Mouse (Mus musculus) midbrain, embryonic 14.5 days (tissue): ENCODE data around the gene Gm40193. TPM values are rescaled to one million over a fixed set of nuclear protein-coding genes. Genes with fewer than 3 reads are reported as not detected.

Experiments used
- ATAC-seq: fragments of 200-750 bp; cut with Nextera tagmentation; 2 replicates; pipeline ENCODE4 v1.8.0; 2017; ENCODE audit warnings: moderate number of reproducible peaks, moderate library complexity; ENCODE audit not compliant: low FRiP score, low TSS enrichment
- DNase-seq: peaks from one replicate; pipeline ENCODE4 v3.0.0-alpha.2; 2015
- H3K27ac ChIP-seq: fragments of 300-500 bp; sonication (generic); replicated peaks from 2 replicates; pipeline ENCODE4 v1.5.1; 2014; ENCODE audit warnings: mild to moderate bottlenecking, low read depth, low read length, moderate library complexity
- H3K27me3 ChIP-seq: fragments of 300-500 bp; sonication (generic); 2 replicates; pipeline ENCODE4 v1.6.1; 2014; ENCODE audit warnings: low read length, control low read depth, mixed read lengths; ENCODE audit not compliant: control insufficient read depth, insufficient read depth
- H3K36me3 ChIP-seq: fragments of 300-500 bp; sonication (generic); 2 replicates; pipeline ENCODE4 v1.6.1; 2014; ENCODE audit warnings: low read length, control low read depth; ENCODE audit not compliant: control insufficient read depth, insufficient read depth
- H3K4me1 ChIP-seq: fragments of 300-500 bp; sonication (generic); 2 replicates; pipeline ENCODE4 v1.6.1; 2014; ENCODE audit warnings: mild to moderate bottlenecking, antibody characterized with exemption, low read length, control low read depth; ENCODE audit not compliant: control insufficient read depth, insufficient read depth
- H3K4me2 ChIP-seq: fragments of 300-500 bp; sonication (generic); 2 replicates; pipeline ENCODE4 v1.6.1; 2014; ENCODE audit warnings: mild to moderate bottlenecking, low read length, moderate library complexity
- H3K4me3 ChIP-seq: fragments of 300-500 bp; sonication (generic); replicated peaks from 2 replicates; pipeline ENCODE4 v1.5.1; 2014; ENCODE audit warnings: low read depth, low read length
- H3K9ac ChIP-seq: fragments of 300-500 bp; sonication (generic); replicated peaks from 2 replicates; pipeline ENCODE4 v1.6.1; 2014; ENCODE audit warnings: mild to moderate bottlenecking, low read length, moderate library complexity
- H3K9me3 ChIP-seq: fragments of 300-500 bp; sonication (generic); 2 replicates; pipeline ENCODE4 v1.6.1; 2016; ENCODE audit warnings: low read length, control low read depth, mixed read lengths; ENCODE audit not compliant: control insufficient read depth
- WGBS: fragments of 180-500 bp; shearing (Covaris S2); extraction: QIAGEN DNeasy Blood & Tissue Kit; methylation state at CpG from one replicate; pipeline ENCODE4 v1.1.7; 2014; 5-methylcytosine and 5-hydroxymethylcytosine counted together
- polyA plus RNA-seq: library from polyadenylated mRNA; unstranded; fragments of >200 nt; fragmentation: Nextera tagmentation; extraction: Ambion mirVana; gene quantifications from 2 replicates; pipeline ENCODE4 v1.2.1, GENCODE M21; 2014

Gene Gm40193
- polyA plus RNA-seq, 1 experiment from 2014 or later = not detected

- H3K4me2 ChIP-seq = no peak overlapping the region
- H3K9ac ChIP-seq = no peak overlapping the region
- no peaks in the 10 kb centered on the region for H3K4me1 ChIP-seq
- H3K4me3 ChIP-seq = no peak overlapping the region
- DNase-seq (no peak), ATAC-seq (no peak)
- H3K27ac ChIP-seq = no peak overlapping the region
- no peaks in the 10 kb centered on the region for H3K9me3 ChIP-seq
- H3K27me3 ChIP-seq = no peaks in the 10 kb centered on the region
- H3K36me3 ChIP-seq = no peaks in the 10 kb centered on the region
- 72% methylated on average over 1 of the region's 1 CpGs for WGBS
Measured at GRCm38 (mm10) chr11:70518436-70518835, 14.3 kb downstream of the Gm40193 start.

GRCm38 (mm10) chr11:70516352-70516751 is 16.4 kb downstream of the Gm40193 start:
- Histone ChIP-seq H3K27me3 (no peaks in the 10 kb centered on the region), H3K4me3 (no peak overlapping the region), H3K4me1 (no peaks in the 10 kb centered on the region), H3K9ac (no peak overlapping the region), H3K27ac (no peak overlapping the region), H3K4me2 (no peak overlapping the region), H3K36me3 (no peaks in the 10 kb centered on the region), H3K9me3 (no peaks in the 10 kb centered on the region)
- WGBS = 27% methylated on average over 2 of the region's 2 CpGs
- peak; percentile 78 for DNase-seq
- ATAC-seq = no peak

- Histone ChIP-seq H3K27ac (no peak within 1 kb of the TSS), H3K36me3 (no peaks in the 10 kb centered on the region), H3K4me1 (peaks cover 6% of the 10 kb centered on the region; the same call in 1 of the 2 replicates), H3K27me3 (no peaks in the 10 kb centered on the region), H3K9me3 (no peaks in the 10 kb centered on the region), H3K4me3 (no peak within 1 kb of the TSS), H3K4me2 (no peak within 1 kb of the TSS), H3K9ac (no peak within 1 kb of the TSS)
- ATAC-seq (no peak), DNase-seq (no peak)
- WGBS = 90% methylated on average over 7 of the region's 7 CpGs
Measured at GRCm38 (mm10) chr11:70514288-70514687, 18.5 kb downstream of the Gm40193 start, which contains the start of gene Vmo1. TSS of gene Vmo1 (minus strand) at chr11:70514616.

- Histone ChIP-seq H3K27ac (no peak overlapping the region), H3K27me3 (no peaks in the 10 kb centered on the region), H3K4me3 (no peak overlapping the region), H3K9me3 (no peaks in the 10 kb centered on the region), H3K4me2 (no peak overlapping the region), H3K9ac (no peak overlapping the region), H3K4me1 (peaks cover 6% of the 10 kb centered on the region; the same call in 1 of the 2 replicates), H3K36me3 (no peaks in the 10 kb centered on the region)
- 48% methylated on average over 11 of the region's 11 CpGs for WGBS
- DNase-seq (no peak), ATAC-seq (no peak)
Measured at GRCm38 (mm10) chr11:70513520-70513919, 19.2 kb downstream of the Gm40193 start.

- Histone ChIP-seq H3K27ac (no peak overlapping the region), H3K4me3 (no peak overlapping the region), H3K9me3 (no peaks in the 10 kb centered on the region), H3K27me3 (no peaks in the 10 kb centered on the region), H3K4me2 (no peak overlapping the region), H3K9ac (no peak overlapping the region), H3K4me1 (peaks cover 6% of the 10 kb centered on the region; the same call in 1 of the 2 replicates), H3K36me3 (no peaks in the 10 kb centered on the region)
- ATAC-seq (no peak), DNase-seq (no peak)
- 82% methylated on average over 7 of the region's 7 CpGs for WGBS
Measured at GRCm38 (mm10) chr11:70512709-70513342, 19.9 kb downstream of the Gm40193 start.

- no peak overlapping the region for H3K9ac ChIP-seq
- H3K27me3 ChIP-seq = no peaks in the 10 kb centered on the region
- ATAC-seq = no peak
- no peaks in the 10 kb centered on the region for H3K36me3 ChIP-seq
- H3K4me2 ChIP-seq = no peak overlapping the region
- H3K9me3 ChIP-seq = no peaks in the 10 kb centered on the region
- DNase-seq = no peak
- no peak overlapping the region for H3K4me3 ChIP-seq
- peaks cover 6% of the 10 kb centered on the region; the same call in 1 of the 2 replicates for H3K4me1 ChIP-seq
- WGBS = 86% methylated on average over 7 of the region's 7 CpGs
- no peak overlapping the region for H3K27ac ChIP-seq
Measured at GRCm38 (mm10) chr11:70511825-70512224, 20.9 kb downstream of the Gm40193 start.

GRCm38 (mm10) chr11:70511242-70511641 is 21.5 kb downstream of the Gm40193 start:
- Histone ChIP-seq H3K4me3 (no peak overlapping the region), H3K9ac (no peak overlapping the region)

GRCm38 (mm10) chr11:70509753-70510564 is 22.8 kb downstream of the Gm40193 start:
- Histone ChIP-seq H3K9ac (no peak overlapping the region; the same call in 1 of the 2 replicates), H3K4me2 (peak overlapping the region; percentile 44), H3K4me1 (peaks cover 6% of the 10 kb centered on the region; the same call in 1 of the 2 replicates), H3K27me3 (no peaks in the 10 kb centered on the region), H3K4me3 (0 out of 2 replicates have a peak overlapping the region, but pooled peaks have one; percentile 1), H3K36me3 (no peaks in the 10 kb centered on the region), H3K9me3 (no peaks in the 10 kb centered on the region), H3K27ac (no peak overlapping the region)
- 11% methylated on average over 19 of the region's 19 CpGs for WGBS
- DNase-seq (peak; percentile 84), ATAC-seq (no peak; the same call in 1 of the 2 replicates)

More at GRCm38 (mm10) chr11:70511242-70511641, 21.5 kb downstream of the Gm40193 start:
- H3K27ac ChIP-seq = no peak overlapping the region
- H3K4me1 ChIP-seq = peaks cover 6% of the 10 kb centered on the region; the same call in 1 of the 2 replicates
- WGBS = 91% methylated on average over 2 of the region's 2 CpGs
- ATAC-seq = no peak
- H3K9me3 ChIP-seq = no peaks in the 10 kb centered on the region
- no peaks in the 10 kb centered on the region for H3K27me3 ChIP-seq
- no peak for DNase-seq
- no peak overlapping the region for H3K4me2 ChIP-seq
- no peaks in the 10 kb centered on the region for H3K36me3 ChIP-seq
